Comparison of ENCODE assay signal across 25 mouse cellular contexts in the genomic region with DNA sequence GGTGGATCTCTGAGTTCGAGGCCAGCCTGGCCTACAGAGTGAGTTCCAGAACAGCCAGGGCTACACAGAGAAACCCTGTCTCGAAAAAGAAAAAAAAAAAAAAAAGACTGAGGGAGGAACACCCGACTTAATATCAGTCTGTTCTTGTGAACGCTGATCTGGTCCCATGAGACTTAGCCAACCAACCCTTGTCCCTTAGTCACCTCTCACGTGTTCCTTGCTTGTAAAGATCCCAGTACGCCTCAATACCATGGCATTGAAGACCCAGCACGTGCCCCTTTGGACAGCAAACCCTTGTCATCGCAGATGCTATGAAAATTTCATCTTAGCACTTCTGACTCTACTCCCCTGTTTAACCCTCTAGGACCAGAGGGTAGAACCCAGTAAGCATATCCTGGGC. TPM values are rescaled to one million over a fixed set of nuclear protein-coding genes. Genes with fewer than 3 reads are reported as not detected.
"Had no signal": no experiment of that assay in that cellular context is flagged by ENCODE, and none has a peak within 500 bp of the region (broad histone marks: within the 10 kb centered on the region; RNA-seq: fewer than 3 reads in every experiment).

No protein-coding gene starts in this region.

- H3K27ac ChIP-seq: lung, embryonic 15.5 days; macrophage; midbrain, embryonic 13.5 days; midbrain, embryonic 15.5 days; neural tube, embryonic 13.5 days; neural tube, embryonic 15.5 days had no signal

- H3K4me1 ChIP-seq: midbrain, embryonic 15.5 days had no signal

- DNase-seq: lung, adult 2 months; lung, postnatal 14 days; lung, postnatal 36 days; retina, postnatal 1 day; right cerebral cortex, adult 18-20 months; right cerebral cortex, postnatal 25 days; right cerebral cortex, postnatal 4 days; spleen, adult 18-20 months; thymus, adult 18-20 months; thymus, postnatal 14 days; thymus, postnatal 36 days had no signal

- H3K4me2 ChIP-seq: lung, embryonic 15.5 days; midbrain, embryonic 11.5 days; midbrain, embryonic 13.5 days; midbrain, embryonic 15.5 days; neural tube, embryonic 13.5 days; neural tube, embryonic 15.5 days had no signal

- H3K36me3 ChIP-seq: lung, embryonic 15.5 days had no signal

- H3K27me3 ChIP-seq: lung, embryonic 15.5 days; megakaryocyte, embryonic 14.5 days; midbrain, embryonic 13.5 days; midbrain, embryonic 15.5 days; neural tube, embryonic 13.5 days; neural tube, embryonic 15.5 days had no signal

- ATAC-seq: lung, postnatal 0 days; midbrain, embryonic 13.5 days; midbrain, embryonic 15.5 days had no signal

- H3K9ac ChIP-seq: lung, embryonic 15.5 days; midbrain, embryonic 13.5 days; midbrain, embryonic 15.5 days; neural tube, embryonic 13.5 days; neural tube, embryonic 15.5 days had no signal

- H3K9me3 ChIP-seq: lung, embryonic 15.5 days; megakaryocyte, embryonic 14.5 days; midbrain, embryonic 13.5 days; midbrain, embryonic 15.5 days; neural tube, embryonic 13.5 days; neural tube, embryonic 15.5 days had no signal

- H3K4me3 ChIP-seq: lung, embryonic 15.5 days; megakaryocyte, embryonic 14.5 days; midbrain, embryonic 13.5 days; midbrain, embryonic 15.5 days; neural tube, embryonic 13.5 days; neural tube, embryonic 15.5 days had no signal

RNA-seq across cellular contexts. Expression of a gene that starts 49.5 kb away (rescaled TPM):
- polyA plus RNA-seq: liver, embryonic 16.5 days; macrophage; midbrain, embryonic 11.5 days; midbrain, embryonic 15.5 days; neural tube, embryonic 11.5 days; small intestine, adult 2 months; stomach, embryonic 14.5 days; urinary bladder, adult 2 months had no signal
